Mouse (Mus musculus): Measurements from ENCODE around the gene Tjap1. TPM values are rescaled to one million over a fixed set of nuclear protein-coding genes. Genes with fewer than 3 reads are reported as not detected.

Gene Tjap1
- polyA plus RNA-seq, 1 experiment from 2014 or later = 46.4 TPM

DNA sequence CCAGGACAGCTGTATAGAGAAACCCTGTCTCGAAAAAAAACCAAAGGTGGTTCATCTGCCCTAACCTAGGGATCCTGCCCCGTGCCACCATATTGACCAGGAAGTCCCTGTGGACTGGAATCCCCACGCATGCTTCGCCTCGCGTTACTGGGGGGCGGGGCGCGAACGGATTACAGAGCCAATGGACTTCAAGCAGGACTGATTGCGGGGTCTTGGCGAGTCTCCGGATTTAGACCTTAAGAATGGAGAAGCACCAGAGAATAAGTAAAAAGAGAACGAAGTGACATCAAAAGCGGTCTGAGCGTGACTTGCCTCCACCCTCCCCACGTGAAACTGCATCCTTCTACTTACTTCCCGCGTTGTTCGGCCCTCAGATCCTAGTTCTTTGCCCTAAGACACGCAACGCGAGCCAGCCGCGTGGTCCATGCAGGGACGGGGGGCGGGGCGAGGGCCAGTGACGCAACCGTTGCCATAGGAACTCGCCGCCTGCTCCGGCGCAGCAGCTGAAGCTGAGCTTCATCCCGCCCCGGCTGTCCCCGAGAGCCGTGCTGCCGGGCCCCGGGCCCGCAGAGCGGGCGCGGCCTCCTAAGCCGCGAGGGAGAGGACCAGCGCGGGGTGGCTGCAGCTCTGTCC, 29.3 kb downstream of the Tjap1 start, which contains the start of gene Lrrc73:
Gene Lrrc73, plus strand, starts transcription at position 80 of the 633 bp plus-strand sequence.
- peaks cover 36% of the 10 kb centered on the region for H3K36me3 ChIP-seq (ENCODE audit: control insufficient read depth, insufficient read depth, low read length)

GRCm38 (mm10) chr17:46252571-46253451, 30.0 kb downstream of the Tjap1 start:
- Histone ChIP-seq H3K27me3 (ENCODE audit: control insufficient read depth, insufficient read depth, low read length) (peaks cover 6% of the 10 kb centered on the region), H3K27ac (ENCODE audit: low read length) (no peak overlapping the region), H3K9me3 (ENCODE audit: control insufficient read depth, low read depth, low read length) (no peaks in the 10 kb centered on the region), H3K4me1 (ENCODE audit: control insufficient read depth, insufficient read depth, low read length) (peaks cover 8% of the 10 kb centered on the region), H3K4me2 (replicated peaks; ENCODE audit: low read depth, low read length) (peak overlapping the region; percentile 99), H3K4me3 (ENCODE audit: low read depth, low read length) (peak overlapping the region; percentile 68), H3K36me3 (ENCODE audit: control insufficient read depth, insufficient read depth, low read length) (peaks cover 28% of the 10 kb centered on the region), H3K9ac (replicated peaks; ENCODE audit: low read depth, low read length) (peak overlapping the region; percentile 41; the same call in 1 of the 2 replicates)
- ATAC-seq (ENCODE audit: insufficient number of reproducible peaks, insufficient read depth, low FRiP score, low read depth) = no peak
- WGBS = 54% methylated on average over 14 of the region's 14 CpGs

More for the DNA sequence above, 29.3 kb downstream of the Tjap1 start, which contains the start of gene Lrrc73:
- 2% methylated on average over 48 of the region's 48 CpGs for WGBS
- Histone ChIP-seq H3K4me2 (replicated peaks; ENCODE audit: low read depth, low read length) (peak within 1 kb of the TSS; percentile 99), H3K9ac (replicated peaks; ENCODE audit: low read depth, low read length) (peak within 1 kb of the TSS; percentile 41), H3K4me1 (ENCODE audit: control insufficient read depth, insufficient read depth, low read length) (peaks cover 8% of the 10 kb centered on the region), H3K9me3 (ENCODE audit: control insufficient read depth, low read depth, low read length) (no peaks in the 10 kb centered on the region), H3K27ac (ENCODE audit: low read length) (no peak within 1 kb of the TSS), H3K4me3 (ENCODE audit: low read depth, low read length) (peak within 1 kb of the TSS; percentile 68), H3K27me3 (ENCODE audit: control insufficient read depth, insufficient read depth, low read length) (peaks cover 6% of the 10 kb centered on the region)
- ATAC-seq (ENCODE audit: insufficient number of reproducible peaks, insufficient read depth, low FRiP score, low read depth) = peak; percentile 62

DNA sequence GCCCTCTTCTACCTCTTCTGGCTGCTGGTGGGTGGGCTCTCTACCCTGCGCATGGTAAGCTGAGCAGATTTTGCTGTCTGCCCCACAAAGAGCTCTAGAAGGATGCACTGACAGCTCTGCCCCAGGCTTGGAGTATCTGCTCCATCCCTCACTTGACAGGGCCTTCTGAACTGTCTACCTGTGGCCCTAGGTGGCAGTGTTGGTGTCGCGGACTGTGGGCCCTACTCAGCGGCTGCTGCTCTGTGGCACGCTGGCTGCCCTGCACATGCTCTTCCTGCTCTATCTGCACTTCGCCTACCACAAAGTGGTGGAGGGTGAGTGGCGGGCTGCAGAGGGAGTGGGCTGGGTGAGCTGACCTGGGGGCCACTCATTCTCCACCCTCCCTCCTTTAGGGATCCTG, 31.7 kb downstream of the Tjap1 start:
- Histone ChIP-seq H3K9me3 (ENCODE audit: control insufficient read depth, low read depth, low read length) (no peaks in the 10 kb centered on the region), H3K4me1 (ENCODE audit: control insufficient read depth, insufficient read depth, low read length) (peaks cover 13% of the 10 kb centered on the region), H3K4me2 (replicated peaks; ENCODE audit: low read depth, low read length) (no peak overlapping the region), H3K9ac (replicated peaks; ENCODE audit: low read depth, low read length) (no peak overlapping the region), H3K4me3 (ENCODE audit: low read depth, low read length) (no peak overlapping the region), H3K36me3 (ENCODE audit: control insufficient read depth, insufficient read depth, low read length) (peaks cover 32% of the 10 kb centered on the region), H3K27ac (ENCODE audit: low read length) (no peak overlapping the region), H3K27me3 (ENCODE audit: control insufficient read depth, insufficient read depth, low read length) (peaks cover 6% of the 10 kb centered on the region)
- ATAC-seq (ENCODE audit: insufficient number of reproducible peaks, insufficient read depth, low FRiP score, low read depth) = no peak
- 73% methylated on average over 7 of the region's 7 CpGs for WGBS

- Histone ChIP-seq H3K4me3 (ENCODE audit: low read depth, low read length) (peak overlapping the region; percentile 87), H3K36me3 (ENCODE audit: control insufficient read depth, insufficient read depth, low read length) (peaks cover 61% of the 10 kb centered on the region), H3K9me3 (ENCODE audit: control insufficient read depth, low read depth, low read length) (no peaks in the 10 kb centered on the region), H3K4me1 (ENCODE audit: control insufficient read depth, insufficient read depth, low read length) (peaks cover 11% of the 10 kb centered on the region), H3K9ac (replicated peaks; ENCODE audit: low read depth, low read length) (peak overlapping the region; percentile 83), H3K4me2 (replicated peaks; ENCODE audit: low read depth, low read length) (peak overlapping the region; percentile 76), H3K27ac (ENCODE audit: low read length) (peak overlapping the region; percentile 22; the same call in 1 of the 2 replicates), H3K27me3 (ENCODE audit: control insufficient read depth, insufficient read depth, low read length) (no peaks in the 10 kb centered on the region)
- WGBS = under 1% methylated on average over 37 of the region's 37 CpGs
- no peak; the same call in 1 of the 2 replicates for ATAC-seq (ENCODE audit: insufficient number of reproducible peaks, insufficient read depth, low FRiP score, low read depth)
Measured at GRCm38 (mm10) chr17:46248189-46248522, 34.7 kb downstream of the Tjap1 start.

- under 1% methylated on average over 53 of the region's 53 CpGs for WGBS
- ATAC-seq (ENCODE audit: insufficient number of reproducible peaks, insufficient read depth, low FRiP score, low read depth) = peak; percentile 90
- Histone ChIP-seq H3K4me1 (ENCODE audit: control insufficient read depth, insufficient read depth, low read length) (peaks cover 11% of the 10 kb centered on the region), H3K27me3 (ENCODE audit: control insufficient read depth, insufficient read depth, low read length) (no peaks in the 10 kb centered on the region), H3K9me3 (ENCODE audit: control insufficient read depth, low read depth, low read length) (no peaks in the 10 kb centered on the region), H3K4me3 (ENCODE audit: low read depth, low read length) (peak within 1 kb of the TSS; percentile 87), H3K9ac (replicated peaks; ENCODE audit: low read depth, low read length) (peak within 1 kb of the TSS; percentile 83), H3K27ac (ENCODE audit: low read length) (peak within 1 kb of the TSS; percentile 34; the same call in 1 of the 2 replicates), H3K36me3 (ENCODE audit: control insufficient read depth, insufficient read depth, low read length) (peaks cover 66% of the 10 kb centered on the region), H3K4me2 (replicated peaks; ENCODE audit: low read depth, low read length) (peak within 1 kb of the TSS; percentile 76)
Measured at GRCm38 (mm10) chr17:46247512-46248188, 35.2 kb downstream of the Tjap1 start, which contains the start of the genes Polr1c and Yipf3. Gene Polr1c, minus strand, starts transcription at chr17:46248054. Gene Yipf3, plus strand, starts transcription at chr17:46248080.

DNA sequence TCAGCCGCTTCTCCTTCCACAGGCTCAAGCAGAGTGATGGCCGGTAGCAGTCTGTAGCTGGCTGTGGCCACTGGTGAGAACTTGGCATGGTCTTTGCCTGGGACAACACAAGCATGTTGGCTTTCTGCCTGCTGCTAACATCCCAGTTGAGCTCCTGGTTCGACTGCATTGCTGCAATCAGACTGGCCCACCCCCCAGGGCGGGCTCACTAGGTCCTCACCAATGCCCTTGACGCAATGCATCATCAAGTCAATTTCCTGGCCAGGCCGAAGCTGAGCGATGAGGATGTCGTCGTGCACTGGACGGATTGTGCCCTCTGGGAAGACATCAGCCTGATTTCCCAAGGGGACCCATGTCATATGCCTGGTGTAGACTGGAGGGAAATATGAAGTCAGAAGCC, 38.2 kb downstream of the Tjap1 start:
- Histone ChIP-seq H3K9ac (replicated peaks; ENCODE audit: low read depth, low read length) (no peak overlapping the region), H3K4me1 (ENCODE audit: control insufficient read depth, insufficient read depth, low read length) (peaks cover 11% of the 10 kb centered on the region), H3K9me3 (ENCODE audit: control insufficient read depth, low read depth, low read length) (no peaks in the 10 kb centered on the region), H3K4me2 (replicated peaks; ENCODE audit: low read depth, low read length) (no peak overlapping the region), H3K4me3 (ENCODE audit: low read depth, low read length) (no peak overlapping the region), H3K27me3 (ENCODE audit: control insufficient read depth, insufficient read depth, low read length) (no peaks in the 10 kb centered on the region), H3K36me3 (ENCODE audit: control insufficient read depth, insufficient read depth, low read length) (peaks cover 69% of the 10 kb centered on the region), H3K27ac (ENCODE audit: low read length) (no peak overlapping the region)
- WGBS = 75% methylated on average over 10 of the region's 10 CpGs
- ATAC-seq (ENCODE audit: insufficient number of reproducible peaks, insufficient read depth, low FRiP score, low read depth) = no peak

GRCm38 (mm10) chr17:46243624-46244023, 39.2 kb downstream of the Tjap1 start:
- no peak for ATAC-seq (ENCODE audit: insufficient number of reproducible peaks, insufficient read depth, low FRiP score, low read depth)
- H3K36me3 ChIP-seq (ENCODE audit: control insufficient read depth, insufficient read depth, low read length) = peaks cover 69% of the 10 kb centered on the region
- WGBS = 71% methylated on average over 2 of the region's 2 CpGs

GRCm38 (mm10) chr17:46242993-46243392, 39.8 kb downstream of the Tjap1 start:
- Histone ChIP-seq H3K27ac (ENCODE audit: low read length) (no peak overlapping the region), H3K4me3 (ENCODE audit: low read depth, low read length) (no peak overlapping the region), H3K4me2 (replicated peaks; ENCODE audit: low read depth, low read length) (no peak overlapping the region), H3K9me3 (ENCODE audit: control insufficient read depth, low read depth, low read length) (no peaks in the 10 kb centered on the region), H3K4me1 (ENCODE audit: control insufficient read depth, insufficient read depth, low read length) (peaks cover 5% of the 10 kb centered on the region; the same call in 1 of the 2 replicates), H3K27me3 (ENCODE audit: control insufficient read depth, insufficient read depth, low read length) (no peaks in the 10 kb centered on the region), H3K36me3 (ENCODE audit: control insufficient read depth, insufficient read depth, low read length) (peaks cover 76% of the 10 kb centered on the region), H3K9ac (replicated peaks; ENCODE audit: low read depth, low read length) (no peak overlapping the region)
- 78% methylated on average over 4 of the region's 4 CpGs for WGBS
- ATAC-seq (ENCODE audit: insufficient number of reproducible peaks, insufficient read depth, low FRiP score, low read depth) = no peak

More at GRCm38 (mm10) chr17:46243624-46244023, 39.2 kb downstream of the Tjap1 start:
- H3K4me2 ChIP-seq (replicated peaks; ENCODE audit: low read depth, low read length) = no peak overlapping the region
- H3K9me3 ChIP-seq (ENCODE audit: control insufficient read depth, low read depth, low read length) = no peaks in the 10 kb centered on the region
- no peak overlapping the region for H3K27ac ChIP-seq (ENCODE audit: low read length)
- no peak overlapping the region for H3K9ac ChIP-seq (replicated peaks; ENCODE audit: low read depth, low read length)
- H3K27me3 ChIP-seq (ENCODE audit: control insufficient read depth, insufficient read depth, low read length) = no peaks in the 10 kb centered on the region
- peaks cover 5% of the 10 kb centered on the region; the same call in 1 of the 2 replicates for H3K4me1 ChIP-seq (ENCODE audit: control insufficient read depth, insufficient read depth, low read length)
- H3K4me3 ChIP-seq (ENCODE audit: low read depth, low read length) = no peak overlapping the region
